Mouse (Mus musculus): ENCODE results near the gene Bcan.

Bcan gene

GRCm38 (mm10) chr3:87944838-87945600, 55.0 kb downstream of the Bcan start:
- DNase-seq (ENCODE audit: low spot score), result no peak

- no peak for DNase-seq (ENCODE audit: low spot score)
These were observed 56.4 kb downstream of the Bcan start for GRCm38 (mm10) chr3:87943586-87943985.

- DNase-seq (ENCODE audit: low spot score), result no peak
These were observed 57.6 kb downstream of the Bcan start for GRCm38 (mm10) chr3:87942471-87942870.

GRCm38 (mm10) chr3:87940611-87941010, 59.4 kb downstream of the Bcan start:
- DNase-seq (ENCODE audit: low spot score), result no peak
